Mouse (Mus musculus) intestine, embryonic 14.5 days (tissue): ENCODE measurements around the gene Bcat2. TPM values are rescaled to one million over a fixed set of nuclear protein-coding genes. Genes with fewer than 3 reads are reported as not detected.

Source experiments
- ATAC-seq: fragments of 200-750 bp; cut with Nextera tagmentation; replicated peaks from 2 replicates; pipeline ENCODE4 v1.8.0; 2017; ENCODE audit warnings: low read depth, moderate number of reproducible peaks, moderate TSS enrichment, moderate library complexity; ENCODE audit not compliant: low FRiP score, low TSS enrichment
- DNase-seq: peaks from one replicate; pipeline ENCODE4 v3.0.0-alpha.2; 2018; ENCODE audit warnings: low spot score
- H3K27ac ChIP-seq: fragments of 300-500 bp; sonication (generic); 2 replicates; pipeline ENCODE4 v1.5.1; 2014; ENCODE audit warnings: low read depth, mild to moderate bottlenecking, control low read depth
- H3K27me3 ChIP-seq: fragments of 300-500 bp; sonication (generic); replicated peaks from 2 replicates; pipeline ENCODE4 v1.6.1; 2014; ENCODE audit warnings: low read length, control low read depth; ENCODE audit not compliant: control insufficient read depth, insufficient read depth
- H3K36me3 ChIP-seq: fragments of 300-500 bp; sonication (generic); 2 replicates; pipeline ENCODE4 v1.6.1; 2014; ENCODE audit warnings: low read length, control low read depth; ENCODE audit not compliant: control insufficient read depth, insufficient read depth
- H3K4me1 ChIP-seq: fragments of 300-500 bp; sonication (generic); replicated peaks from 2 replicates; pipeline ENCODE4 v1.6.1; 2014; ENCODE audit warnings: low read length, control low read depth, mixed read lengths; ENCODE audit not compliant: control insufficient read depth, insufficient read depth
- H3K4me2 ChIP-seq: fragments of 300-500 bp; sonication (generic); 2 replicates; pipeline ENCODE4 v1.6.1; 2014; ENCODE audit warnings: low read length
- H3K4me3 ChIP-seq: fragments of 300-500 bp; sonication (generic); 2 replicates; pipeline ENCODE4 v1.5.1; 2014; ENCODE audit warnings: low read depth, low read length, control low read depth, mixed read lengths
- H3K9ac ChIP-seq: fragments of 300-500 bp; sonication (generic); 2 replicates; pipeline ENCODE4 v1.6.1; 2014; ENCODE audit warnings: mild to moderate bottlenecking, low read length
- H3K9me3 ChIP-seq: fragments of 300-500 bp; sonication (generic); 2 replicates; pipeline ENCODE4 v1.6.1; 2016; ENCODE audit warnings: low read length, control low read depth; ENCODE audit not compliant: control insufficient read depth
- WGBS: fragments of 180-500 bp; shearing (Covaris S2); extraction: QIAGEN DNeasy Blood & Tissue Kit; methylation state at CpG from one replicate; pipeline ENCODE4 v1.1.7; 2014; 5-methylcytosine and 5-hydroxymethylcytosine counted together
- polyA plus RNA-seq: library from polyadenylated mRNA; unstranded; fragments of >200 nt; fragmentation: Nextera tagmentation; extraction: Ambion mirVana; gene quantifications from 2 replicates; pipeline ENCODE4 v1.2.1, GENCODE M21; 2014

Bcat2 gene
- polyA plus RNA-seq, 1 experiment from 2014 or later = 60.1 TPM

GRCm38 (mm10) chr7:45630064-45630907 lies 60.3 kb downstream of the Bcat2 start:
- Histone ChIP-seq H3K4me3 (no peak overlapping the region), H3K4me2 (no peak overlapping the region), H3K4me1 (no peaks in the 10 kb centered on the region), H3K27ac (no peak overlapping the region), H3K36me3 (no peaks in the 10 kb centered on the region), H3K9ac (no peak overlapping the region), H3K9me3 (no peaks in the 10 kb centered on the region), H3K27me3 (0 out of 2 replicates have a peak, but pooled peaks cover 7% of the 10 kb centered on the region)
- ATAC-seq = no peak
- 75% methylated on average over 23 of the region's 23 CpGs for WGBS
- DNase-seq = no peak

GRCm38 (mm10) chr7:45632499-45632898 lies 62.5 kb downstream of the Bcat2 start:
- WGBS = 25% methylated on average over 35 of the region's 35 CpGs
- H3K27me3 ChIP-seq = 0 out of 2 replicates have a peak, but pooled peaks cover 7% of the 10 kb centered on the region
- peak overlapping the region; percentile 43 for H3K4me2 ChIP-seq
- H3K36me3 ChIP-seq = peaks cover 6% of the 10 kb centered on the region; the same call in 1 of the 2 replicates
- no peaks in the 10 kb centered on the region for H3K4me1 ChIP-seq
- H3K27ac ChIP-seq = no peak overlapping the region
- peak overlapping the region; percentile 3; the same call in 1 of the 2 replicates for H3K4me3 ChIP-seq
- ATAC-seq (no peak), DNase-seq (no peak)
- H3K9ac ChIP-seq = peak overlapping the region; percentile 30; the same call in 1 of the 2 replicates
- no peaks in the 10 kb centered on the region for H3K9me3 ChIP-seq

DNA sequence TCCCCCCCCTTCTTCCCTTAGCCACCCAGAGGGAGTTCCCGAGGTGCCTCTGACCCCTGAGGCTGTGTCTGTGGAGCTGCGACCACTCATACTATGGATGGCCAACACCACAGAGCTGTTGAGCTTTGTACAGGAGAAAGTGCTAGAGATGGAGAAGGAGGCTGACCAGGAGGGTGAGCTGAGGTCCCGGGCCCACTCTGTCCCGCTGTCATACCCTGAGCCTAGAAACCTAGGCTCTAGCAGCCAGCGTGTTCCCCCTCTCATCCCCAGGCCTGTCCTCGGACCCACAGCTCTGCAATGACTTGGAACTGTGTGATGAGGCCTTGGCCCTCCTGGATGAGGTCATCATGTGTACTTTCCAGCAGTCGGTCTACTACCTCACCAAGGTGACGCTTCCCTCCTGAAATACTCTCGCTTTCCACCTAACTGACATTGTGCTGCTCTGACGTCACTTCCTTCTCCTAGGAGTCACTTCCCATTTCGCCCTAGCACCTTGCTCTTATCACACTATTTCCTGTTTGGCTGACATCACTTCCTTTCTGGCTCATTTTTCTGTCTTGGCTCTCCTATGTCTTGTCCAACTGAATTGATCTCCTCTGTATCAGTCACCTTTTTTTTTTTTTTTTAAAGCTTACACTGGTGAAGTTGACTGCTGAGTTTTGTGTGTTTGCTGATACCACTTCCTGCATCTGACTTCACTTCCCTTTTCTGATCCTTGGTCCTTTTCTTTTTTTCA lies 65.2 kb downstream of the Bcat2 start:
- ATAC-seq = no peak
- no peak for DNase-seq
- 87% methylated on average over 11 of the region's 11 CpGs for WGBS

GRCm38 (mm10) chr7:45635711-45636688 lies 66.0 kb downstream of the Bcat2 start:
- H3K36me3 ChIP-seq = peaks cover 6% of the 10 kb centered on the region; the same call in 1 of the 2 replicates
- no peaks in the 10 kb centered on the region for H3K9me3 ChIP-seq
- ATAC-seq (no peak), DNase-seq (no peak)
- H3K4me2 ChIP-seq = no peak overlapping the region
- H3K27me3 ChIP-seq = 0 out of 2 replicates have a peak, but pooled peaks cover 2% of the 10 kb centered on the region
- H3K4me3 ChIP-seq = no peak overlapping the region
- 76% methylated on average over 15 of the region's 15 CpGs for WGBS
- peak overlapping the region; percentile 36; the same call in 1 of the 2 replicates for H3K27ac ChIP-seq
- H3K9ac ChIP-seq = no peak overlapping the region
- peaks cover 12% of the 10 kb centered on the region for H3K4me1 ChIP-seq

More for the DNA sequence above, 65.2 kb downstream of the Bcat2 start:
- no peaks in the 10 kb centered on the region for H3K9me3 ChIP-seq
- H3K4me1 ChIP-seq = peaks cover 7% of the 10 kb centered on the region
- H3K9ac ChIP-seq = no peak overlapping the region
- H3K36me3 ChIP-seq = peaks cover 6% of the 10 kb centered on the region; the same call in 1 of the 2 replicates
- no peak overlapping the region for H3K4me3 ChIP-seq
- H3K4me2 ChIP-seq = no peak overlapping the region
- H3K27me3 ChIP-seq = 0 out of 2 replicates have a peak, but pooled peaks cover 2% of the 10 kb centered on the region
- peak overlapping the region; percentile 27; the same call in 1 of the 2 replicates for H3K27ac ChIP-seq

GRCm38 (mm10) chr7:45637710-45638109 lies 67.8 kb downstream of the Bcat2 start:
- H3K4me3 ChIP-seq = no peak overlapping the region

GRCm38 (mm10) chr7:45638623-45639401 lies 68.9 kb downstream of the Bcat2 start:
- DNase-seq = peak; percentile 91
- peak overlapping the region; percentile 25 for H3K4me3 ChIP-seq
- peaks cover 6% of the 10 kb centered on the region; the same call in 1 of the 2 replicates for H3K36me3 ChIP-seq
- no peak overlapping the region for H3K27ac ChIP-seq
- H3K4me1 ChIP-seq = peaks cover 33% of the 10 kb centered on the region
- peak overlapping the region; percentile 58 for H3K4me2 ChIP-seq
- 19% methylated on average over 29 of the region's 29 CpGs for WGBS
- H3K27me3 ChIP-seq = no peaks in the 10 kb centered on the region
- H3K9me3 ChIP-seq = no peaks in the 10 kb centered on the region
- peak; percentile 85 for ATAC-seq
- H3K9ac ChIP-seq = peak overlapping the region; percentile 29; the same call in 1 of the 2 replicates

More at GRCm38 (mm10) chr7:45637710-45638109, 67.8 kb downstream of the Bcat2 start:
- Histone ChIP-seq H3K27me3 (0 out of 2 replicates have a peak, but pooled peaks cover 2% of the 10 kb centered on the region), H3K9ac (no peak overlapping the region), H3K36me3 (peaks cover 6% of the 10 kb centered on the region; the same call in 1 of the 2 replicates), H3K4me2 (peak overlapping the region; percentile 58), H3K9me3 (no peaks in the 10 kb centered on the region), H3K4me1 (peaks cover 29% of the 10 kb centered on the region), H3K27ac (no peak overlapping the region)
- 94% methylated on average over 6 of the region's 6 CpGs for WGBS
- DNase-seq = no peak
- no peak for ATAC-seq
